Mouse (Mus musculus) kidney, postnatal 10 days (tissue): Measurements from ENCODE around the gene Tom1l2.

Experiments
- DNase-seq: peaks from one replicate; pipeline ENCODE4 v3.0.0; 2021; ENCODE audit warnings: mixed read lengths

Tom1l2 gene

GRCm38 (mm10) chr11:60228525-60228924 is 124.2 kb downstream of the Tom1l2 start:
- DNase-seq = no peak

- no peak for DNase-seq
These were observed 126.8 kb downstream of the Tom1l2 start for GRCm38 (mm10) chr11:60225874-60226273.

- peak; percentile 60 for DNase-seq
These were observed 128.0 kb downstream of the Tom1l2 start for GRCm38 (mm10) chr11:60224676-60225075.

- DNase-seq = peak; percentile 87
These were observed 130.1 kb downstream of the Tom1l2 start, which contains the start of gene Srebf1 for GRCm38 (mm10) chr11:60222469-60223236. Gene Srebf1 (minus strand): TSS chr11:60222581.

GRCm38 (mm10) chr11:60222085-60222468 is 130.6 kb downstream of the Tom1l2 start:
- DNase-seq = no peak

GRCm38 (mm10) chr11:60221425-60221824 is 131.3 kb downstream of the Tom1l2 start:
- DNase-seq = no peak

- DNase-seq = peak; percentile 96
These were observed 132.4 kb downstream of the Tom1l2 start for GRCm38 (mm10) chr11:60220291-60220804.

- no peak for DNase-seq
These were observed 133.1 kb downstream of the Tom1l2 start for GRCm38 (mm10) chr11:60219609-60220008.

- no peak for DNase-seq
These were observed 135.2 kb downstream of the Tom1l2 start for GRCm38 (mm10) chr11:60217467-60217866.

- no peak for DNase-seq
These were observed 136.0 kb downstream of the Tom1l2 start for GRCm38 (mm10) chr11:60216671-60217070.

- no peak for DNase-seq
These were observed 139.4 kb downstream of the Tom1l2 start for GRCm38 (mm10) chr11:60213266-60213665.

GRCm38 (mm10) chr11:60211761-60212160 is 140.9 kb downstream of the Tom1l2 start:
- no peak for DNase-seq

- no peak for DNase-seq
These were observed 141.6 kb downstream of the Tom1l2 start for GRCm38 (mm10) chr11:60211152-60211551.

- DNase-seq = peak; percentile 98
These were observed 142.4 kb downstream of the Tom1l2 start for GRCm38 (mm10) chr11:60210305-60210724.

GRCm38 (mm10) chr11:60209933-60210249 is 142.8 kb downstream of the Tom1l2 start:
- DNase-seq = no peak

GRCm38 (mm10) chr11:60209217-60209932 is 143.3 kb downstream of the Tom1l2 start:
- DNase-seq = peak; percentile 87

GRCm38 (mm10) chr11:60208712-60209111 is 144.0 kb downstream of the Tom1l2 start:
- no peak for DNase-seq

GRCm38 (mm10) chr11:60208201-60208600 is 144.5 kb downstream of the Tom1l2 start:
- DNase-seq = no peak

- DNase-seq = no peak
These were observed 146.5 kb downstream of the Tom1l2 start for GRCm38 (mm10) chr11:60206207-60206606.

- DNase-seq = no peak
These were observed 147.7 kb downstream of the Tom1l2 start for GRCm38 (mm10) chr11:60205026-60205425.

GRCm38 (mm10) chr11:60202710-60203638 is 149.7 kb downstream of the Tom1l2 start:
- DNase-seq = no peak

- DNase-seq = no peak
These were observed 152.3 kb downstream of the Tom1l2 start for GRCm38 (mm10) chr11:60200384-60200783.

GRCm38 (mm10) chr11:60199702-60200184 is 153.0 kb downstream of the Tom1l2 start:
- DNase-seq = peak; percentile 95
